Mouse (Mus musculus) liver, embryonic 11.5 days (tissue): ENCODE results near the gene Cenpk. TPM values are rescaled to one million over a fixed set of nuclear protein-coding genes. Genes with fewer than 3 reads are reported as not detected.

ENCODE experiments used
- ATAC-seq: fragments of 200-750 bp; cut with Nextera tagmentation; replicated peaks from 2 replicates; pipeline ENCODE4 v1.8.0; 2017; ENCODE audit warnings: moderate number of reproducible peaks, mild to moderate bottlenecking, moderate TSS enrichment, moderate library complexity; ENCODE audit not compliant: low FRiP score
- DNase-seq: peaks from one replicate; pipeline ENCODE4 v3.0.0-alpha.2; 2017; ENCODE audit warnings: low spot score
- H3K27ac ChIP-seq: fragments of 300-500 bp; sonication (generic); 2 replicates; pipeline ENCODE4 v1.5.1; 2014; ENCODE audit warnings: mild to moderate bottlenecking, low read depth, low read length, control low read depth
- H3K27me3 ChIP-seq: fragments of 300-500 bp; sonication (generic); replicated peaks from 2 replicates; pipeline ENCODE4 v1.6.1; 2014; ENCODE audit warnings: low read length, mixed read lengths; ENCODE audit not compliant: control insufficient read depth, insufficient read depth
- H3K36me3 ChIP-seq: fragments of 300-500 bp; sonication (generic); 2 replicates; pipeline ENCODE4 v1.6.1; 2014; ENCODE audit warnings: mild to moderate bottlenecking, low read length, moderate library complexity, mixed read lengths; ENCODE audit not compliant: control insufficient read depth, insufficient read depth
- H3K4me1 ChIP-seq: fragments of 300-500 bp; sonication (generic); replicated peaks from 2 replicates; pipeline ENCODE4 v1.6.1; 2014; ENCODE audit warnings: low read length, mixed read lengths; ENCODE audit not compliant: control insufficient read depth, insufficient read depth
- H3K4me2 ChIP-seq: fragments of 300-500 bp; sonication (generic); 2 replicates; pipeline ENCODE4 v1.6.1; 2014; ENCODE audit warnings: mild to moderate bottlenecking, control low read depth, moderate library complexity
- H3K4me3 ChIP-seq: fragments of 300-500 bp; sonication (generic); 2 replicates; pipeline ENCODE4 v1.5.1; 2014; ENCODE audit warnings: low read depth, low read length, control low read depth
- H3K9ac ChIP-seq: fragments of 300-500 bp; sonication (generic); 2 replicates; pipeline ENCODE4 v1.6.1; 2014; ENCODE audit warnings: low read depth, low read length, control low read depth
- H3K9me3 ChIP-seq: fragments of 300-500 bp; sonication (generic); 2 replicates; pipeline ENCODE4 v1.6.1; 2016; ENCODE audit warnings: low read length, inconsistent platforms, mixed read lengths; ENCODE audit not compliant: control insufficient read depth
- WGBS: fragments of 180-500 bp; shearing (Covaris S2); extraction: QIAGEN DNeasy Blood & Tissue Kit; methylation state at CpG from one replicate; pipeline ENCODE4 v1.1.7; 2014; 5-methylcytosine and 5-hydroxymethylcytosine counted together
- polyA plus RNA-seq: library from polyadenylated mRNA; unstranded; fragments of >200 nt; fragmentation: Nextera tagmentation; extraction: Ambion mirVana; gene quantifications from 2 replicates; pipeline ENCODE4 v1.2.1, GENCODE M21; 2014

Gene Cenpk
- polyA plus RNA-seq, 1 experiment from 2014 or later: 94.9 TPM

DNA sequence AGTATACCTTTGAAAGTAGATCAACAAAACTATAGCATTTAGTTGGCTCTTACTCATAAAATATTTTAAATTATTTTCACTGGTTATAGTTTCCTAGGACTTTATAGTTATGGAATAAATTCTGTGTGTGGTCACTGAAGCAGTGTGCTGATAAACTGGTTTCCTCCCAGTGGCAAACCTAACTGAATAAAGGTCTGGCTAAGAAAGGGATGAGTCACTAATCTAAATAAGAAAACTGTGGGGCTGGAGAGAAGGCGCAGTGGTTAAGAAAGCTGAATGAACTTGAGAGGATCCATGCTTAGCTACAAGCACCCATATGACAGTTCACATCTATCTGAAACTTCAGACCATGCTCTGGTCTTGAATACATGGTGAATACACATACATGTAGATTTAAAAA is 67.1 kb downstream of the Cenpk start:
- H3K27me3 ChIP-seq: no peaks in the 10 kb centered on the region
- H3K4me3 ChIP-seq: no peak overlapping the region
- H3K9ac ChIP-seq: no peak overlapping the region
- no peak overlapping the region for H3K27ac ChIP-seq
- H3K4me1 ChIP-seq: no peaks in the 10 kb centered on the region
- H3K9me3 ChIP-seq: no peaks in the 10 kb centered on the region
- no peaks in the 10 kb centered on the region for H3K36me3 ChIP-seq
- DNase-seq (no peak), ATAC-seq (no peak)
- WGBS: 69% methylated on average over 1 of the region's 1 CpGs
- H3K4me2 ChIP-seq: no peak overlapping the region

Other genes starting within 250 kb of the Cenpk start
- 20.9 and 22.7 TPM in 2 replicates for gene Nln, start 119.0 kb upstream of the Cenpk start, polyA plus RNA-seq
- gene Sgtb, start 118.9 kb upstream of the Cenpk start, polyA plus RNA-seq: 2.1 and 2.7 TPM in 2 replicates
- gene Trappc13, start 50.1 kb upstream of the Cenpk start, polyA plus RNA-seq: 57.3 and 60.6 TPM in 2 replicates
- 13.7 and 15.0 TPM in 2 replicates for gene Trim23, start 49.8 kb upstream of the Cenpk start, polyA plus RNA-seq
- 17.0 and 18.4 TPM in 2 replicates for gene Ppwd1, start 232 bp downstream of the Cenpk start, polyA plus RNA-seq
- 0.82 and 0.95 TPM in 2 replicates for gene Adamts6, start 59.2 kb downstream of the Cenpk start, polyA plus RNA-seq